8 mouse cellular contexts compared by ENCODE assay signal in genomic region chrX:157731658-157732314, GRCm38 (mm10). TPM values are rescaled to one million over a fixed set of nuclear protein-coding genes. Genes with fewer than 3 reads are reported as not detected.
DNase-seq lines count a peak whose midpoint lies in the region; ATAC-seq and TF ChIP-seq lines count a peak whose summit lies in the region.

No protein-coding gene starts in this region.

- H3K4me2 ChIP-seq in heart, postnatal 0 days (ENCODE audit: low read depth, low read length): no peak overlapping the region
- H3K4me2 ChIP-seq in liver, postnatal 0 days (ENCODE audit: low read depth, low read length): peak overlapping the region; percentile 40; the same call in 1 of the 2 replicates
- peak overlapping the region; percentile 24; the same call in 1 of the 2 replicates for H3K4me2 ChIP-seq in neural tube, embryonic 13.5 days

- no peak for TF ChIP-seq EP300 in heart, postnatal 0 days (IDR thresholded peaks at IDR 0.05; ENCODE audit: low read depth)
- TF ChIP-seq EP300 in liver, postnatal 0 days (IDR thresholded peaks at IDR 0.05; ENCODE audit: low read depth): no peak

- no peak overlapping the region for H3K27ac ChIP-seq in embryonic facial prominence, embryonic 10.5 days (replicated peaks)
- H3K27ac ChIP-seq in heart, postnatal 0 days (ENCODE audit: low read depth): no peak overlapping the region
- H3K27ac ChIP-seq in liver, postnatal 0 days (ENCODE audit: low read depth): no peak overlapping the region
- H3K27ac ChIP-seq in neural tube, embryonic 13.5 days (replicated peaks): no peak overlapping the region

- H3K4me1 ChIP-seq in embryonic facial prominence, embryonic 10.5 days: no peaks in the 10 kb centered on the region
- H3K4me1 ChIP-seq in heart, postnatal 0 days (ENCODE audit: control insufficient read depth, insufficient read depth): no peaks in the 10 kb centered on the region
- no peaks in the 10 kb centered on the region for H3K4me1 ChIP-seq in liver, postnatal 0 days (ENCODE audit: insufficient read depth)
- H3K4me1 ChIP-seq in neural tube, embryonic 13.5 days (replicated peaks): no peaks in the 10 kb centered on the region

- H3K9ac ChIP-seq in heart, postnatal 0 days (replicated peaks; ENCODE audit: low read depth, low read length): no peak overlapping the region
- no peak overlapping the region for H3K9ac ChIP-seq in liver, postnatal 0 days (replicated peaks)
- no peak overlapping the region for H3K9ac ChIP-seq in neural tube, embryonic 13.5 days

- ATAC-seq in heart, postnatal 0 days (ENCODE audit: insufficient read depth, low read depth): peak; percentile 47
- ATAC-seq in liver, postnatal 0 days: peak; percentile 47
- ATAC-seq in neural tube, embryonic 13.5 days (ENCODE audit: low read depth): peak; percentile 71

- TF ChIP-seq CTCF in heart, postnatal 0 days (IDR thresholded peaks at IDR 0.05; ENCODE audit: low read depth): peak; percentile 58
- TF ChIP-seq CTCF in liver, postnatal 0 days (IDR thresholded peaks at IDR 0.05; ENCODE audit: low read depth): peak; percentile 56

- 35% methylated on average over 9 of the region's 9 CpGs for WGBS in embryonic facial prominence, embryonic 10.5 days
- WGBS in heart, postnatal 0 days: 38% methylated on average over 9 of the region's 9 CpGs
- 30% methylated on average over 9 of the region's 9 CpGs for WGBS in liver, postnatal 0 days (ENCODE audit: insufficient replicate concordance)
- 26% methylated on average over 9 of the region's 9 CpGs for WGBS in neural tube, embryonic 13.5 days

- H3K9me3 ChIP-seq in embryonic facial prominence, embryonic 10.5 days: no peaks in the 10 kb centered on the region
- no peaks in the 10 kb centered on the region for H3K9me3 ChIP-seq in heart, postnatal 0 days (replicated peaks; ENCODE audit: control insufficient read depth, low read length)
- H3K9me3 ChIP-seq in liver, postnatal 0 days (ENCODE audit: low read length): no peaks in the 10 kb centered on the region
- no peaks in the 10 kb centered on the region for H3K9me3 ChIP-seq in neural tube, embryonic 13.5 days

- H3K36me3 ChIP-seq in embryonic facial prominence, embryonic 10.5 days (replicated peaks): no peaks in the 10 kb centered on the region
- H3K36me3 ChIP-seq in heart, postnatal 0 days (replicated peaks; ENCODE audit: control insufficient read depth, insufficient read depth, low read length): 0 out of 2 replicates have a peak, but pooled peaks cover 4% of the 10 kb centered on the region
- no peaks in the 10 kb centered on the region for H3K36me3 ChIP-seq in liver, postnatal 0 days (replicated peaks; ENCODE audit: insufficient read depth, low read length)
- H3K36me3 ChIP-seq in neural tube, embryonic 13.5 days: no peaks in the 10 kb centered on the region

- DNase-seq in A20 (ENCODE audit: low read depth, low spot score): peak; percentile 75
- peak; percentile 74 for DNase-seq in adrenal gland, postnatal 10 days
- DNase-seq in embryonic facial prominence, embryonic 10.5 days (ENCODE audit: low spot score): peak; percentile 77
- DNase-seq in heart, postnatal 0 days (ENCODE audit: low spot score): peak; percentile 34
- DNase-seq in kidney, postnatal 4 days: peak; percentile 70 to 71
- peak; percentile 62 for DNase-seq in liver, postnatal 0 days
- DNase-seq in thymus, postnatal 25 days: peak; percentile 9

- H3K4me3 ChIP-seq in embryonic facial prominence, embryonic 10.5 days: no peak overlapping the region
- H3K4me3 ChIP-seq in heart, postnatal 0 days (ENCODE audit: low read depth, low read length): no peak overlapping the region
- no peak overlapping the region for H3K4me3 ChIP-seq in liver, postnatal 0 days (ENCODE audit: low read depth, low read length)
- no peak overlapping the region for H3K4me3 ChIP-seq in neural tube, embryonic 13.5 days

- peaks cover 62% of the 10 kb centered on the region for H3K27me3 ChIP-seq in embryonic facial prominence, embryonic 10.5 days (replicated peaks; ENCODE audit: low read depth, poor library complexity, severe bottlenecking)
- no peaks in the 10 kb centered on the region for H3K27me3 ChIP-seq in heart, postnatal 0 days (ENCODE audit: control insufficient read depth, insufficient read depth, low read length)
- no peaks in the 10 kb centered on the region for H3K27me3 ChIP-seq in liver, postnatal 0 days (ENCODE audit: insufficient read depth, low read length)
- H3K27me3 ChIP-seq in neural tube, embryonic 13.5 days: no peaks in the 10 kb centered on the region; the same call in 1 of the 2 replicates

RNA-seq across cellular contexts. Expression of gene Smpx, which starts 33.1 kb away (rescaled TPM):
- 10 to 100 TPM; 18.6 to 63.5 TPM for total RNA-seq in adrenal gland, postnatal 10 days (2021)
- 0.33 and 0.47 TPM in 2 replicates for polyA plus RNA-seq in embryonic facial prominence, embryonic 10.5 days (2016; fragmentation: Nextera tagmentation; extraction: Ambion mirVana)
- 579 and 691 TPM in 2 replicates for total RNA-seq in heart, postnatal 0 days (2014; rRNA removed; ENCODE audit: low replicate concordance)
- polyA plus RNA-seq in heart, postnatal 0 days (2015; fragmentation: Nextera tagmentation; extraction: Ambion mirVana): 1,168 and 1,205 TPM in 2 replicates
- 0.36 and 6.8 TPM in 2 replicates for polyA plus RNA-seq in liver, postnatal 0 days (2015; fragmentation: Nextera tagmentation; extraction: Ambion mirVana)
- polyA plus RNA-seq in neural tube, embryonic 13.5 days (2015; fragmentation: Nextera tagmentation; extraction: Ambion mirVana): 1.3 and 3.5 TPM in 2 replicates

Comparison
In these comparisons a context has a peak if more than half of its experiments do, and no peak if none do; other contexts are left out.
1. DNase-seq: peak in every context shown above with its lines; median percentile 77 in embryonic facial prominence, embryonic 10.5 days; 75 in A20; 74 in adrenal gland, postnatal 10 days; 70 in kidney, postnatal 4 days; 62 in liver, postnatal 0 days; 34 in heart, postnatal 0 days; 9 in thymus, postnatal 25 days.
2. RNA of gene Smpx, which starts 33.1 kb away (polyA plus RNA-seq): 1,168 to 1,205 TPM in heart, postnatal 0 days; 1.3 to 3.5 TPM in neural tube, embryonic 13.5 days, 0.33 to 0.47 TPM in embryonic facial prominence, embryonic 10.5 days and 0.36 to 6.8 TPM in liver, postnatal 0 days; every median in the first group is over 100 times any median in the second.
3. Peak in every context shown above with its lines, with median percentiles within 50 percentile points of each other: ATAC-seq.